Mouse (Mus musculus): ENCODE data around the gene Tfb2m.
A peak's percentile ranks its signal among the peaks of the same experiment; 100 is the strongest.

Gene Tfb2m

GRCm38 (mm10) chr1:179545768-179546550 is at the start of gene Tfb2m, which contains the start of gene Cnst:
Gene Tfb2m (minus strand): TSS chr1:179546267.
Gene Cnst (plus strand): TSS chr1:179546370.
- peak; percentile 98 for DNase-seq (ENCODE audit: low spot score)

GRCm38 (mm10) chr1:179592972-179593371 is 46.9 kb upstream of the Tfb2m start:
- DNase-seq (ENCODE audit: low spot score) = no peak

DNA sequence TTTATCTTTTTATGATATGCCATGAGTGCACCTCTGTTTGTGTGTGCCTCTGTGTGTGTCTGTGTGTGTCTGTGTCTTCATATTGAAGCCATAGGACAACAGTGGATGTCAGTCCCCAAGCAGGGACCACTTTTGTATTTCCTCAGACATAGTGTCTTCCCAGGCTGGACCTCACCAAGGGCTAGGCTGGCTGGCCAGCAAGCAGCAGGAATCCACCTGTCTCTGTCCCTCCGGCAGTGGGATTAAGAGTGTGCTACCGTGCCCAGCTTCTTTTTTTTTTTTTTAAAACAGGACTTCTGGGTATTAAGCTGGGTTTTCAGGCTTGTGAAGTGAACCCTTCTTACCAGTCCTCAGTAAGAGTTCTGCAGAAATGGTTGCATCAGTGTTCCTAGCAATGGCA is 46.1 kb upstream of the Tfb2m start:
- no peak for DNase-seq (ENCODE audit: low spot score)

DNA sequence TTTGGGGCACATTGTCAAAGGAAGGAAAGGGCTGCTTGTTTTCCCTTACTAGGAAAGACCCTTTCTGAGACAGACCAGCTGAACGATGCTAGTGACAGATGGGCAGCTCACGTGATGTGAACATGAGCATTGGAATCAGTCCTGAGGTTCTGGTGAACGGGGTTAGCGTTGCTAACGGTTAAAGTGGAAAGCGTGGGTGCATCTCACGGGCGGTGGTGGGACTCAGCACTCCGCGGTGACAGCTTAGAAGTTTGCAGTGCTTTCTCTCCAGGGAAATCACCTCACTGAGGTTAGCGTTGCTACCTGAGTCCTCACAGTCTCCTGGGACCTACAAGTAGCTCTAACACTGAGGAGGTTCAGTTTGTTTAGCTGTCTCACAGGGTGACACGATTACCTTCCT is 45.6 kb upstream of the Tfb2m start:
- DNase-seq (ENCODE audit: low spot score) = no peak

- no peak for DNase-seq (ENCODE audit: low spot score)
Observed at GRCm38 (mm10) chr1:179588230-179588629, 42.2 kb upstream of the Tfb2m start.

DNA sequence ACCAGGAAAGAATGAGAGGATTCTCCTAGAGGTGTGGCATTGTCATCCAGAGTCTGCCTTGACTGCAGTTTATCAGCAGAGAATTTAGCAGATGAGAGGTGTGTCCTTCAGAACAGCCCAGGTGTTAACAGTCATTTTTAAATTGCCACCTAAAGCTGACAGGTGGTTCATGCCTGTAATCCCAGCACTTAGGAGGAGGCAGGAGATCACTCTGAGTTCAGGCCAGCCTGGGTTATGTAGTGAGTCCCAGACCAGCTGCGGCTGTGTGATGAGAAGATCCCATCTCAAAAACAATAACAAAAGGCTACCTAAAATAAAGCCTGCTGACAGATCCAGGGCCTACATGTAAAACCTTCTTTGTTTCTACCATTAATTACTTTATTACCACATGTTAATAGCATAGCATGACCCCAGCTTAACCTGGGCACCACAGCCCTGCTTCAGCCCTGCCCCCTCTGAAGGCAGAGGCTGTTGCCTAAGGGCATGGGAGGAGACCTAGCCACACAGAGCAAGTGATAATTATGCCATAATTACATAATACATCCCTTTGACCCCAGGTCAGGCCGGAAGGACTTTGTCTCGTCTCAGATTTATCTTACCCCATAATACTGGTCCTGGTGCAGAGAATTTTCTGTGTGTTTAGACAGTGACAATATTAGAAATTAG is 40.5 kb upstream of the Tfb2m start:
- DNase-seq (ENCODE audit: low spot score) = no peak

DNA sequence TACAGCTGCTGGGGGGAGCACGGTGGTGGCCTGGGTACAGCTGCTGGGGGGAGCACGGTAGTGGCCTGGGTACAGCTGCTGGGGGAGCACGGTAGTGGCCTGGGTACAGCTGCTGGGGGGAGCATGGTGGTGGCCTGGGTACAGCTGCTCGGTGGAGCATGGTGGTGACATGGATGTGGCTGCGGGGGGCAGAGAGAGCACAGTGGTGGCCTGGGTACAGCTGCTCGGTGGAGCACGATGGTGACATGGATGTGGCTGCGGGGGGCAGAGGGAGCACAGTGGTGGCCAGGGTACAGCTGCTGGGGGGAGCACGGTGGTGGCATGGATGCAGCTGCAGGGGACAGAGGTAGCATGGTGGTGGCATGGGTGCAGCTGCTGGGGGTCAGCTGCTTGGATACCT is 39.6 kb upstream of the Tfb2m start:
- no peak for DNase-seq (ENCODE audit: low spot score)

- no peak for DNase-seq (ENCODE audit: low spot score)
Observed at GRCm38 (mm10) chr1:179584220-179584619, 38.2 kb upstream of the Tfb2m start.

DNA sequence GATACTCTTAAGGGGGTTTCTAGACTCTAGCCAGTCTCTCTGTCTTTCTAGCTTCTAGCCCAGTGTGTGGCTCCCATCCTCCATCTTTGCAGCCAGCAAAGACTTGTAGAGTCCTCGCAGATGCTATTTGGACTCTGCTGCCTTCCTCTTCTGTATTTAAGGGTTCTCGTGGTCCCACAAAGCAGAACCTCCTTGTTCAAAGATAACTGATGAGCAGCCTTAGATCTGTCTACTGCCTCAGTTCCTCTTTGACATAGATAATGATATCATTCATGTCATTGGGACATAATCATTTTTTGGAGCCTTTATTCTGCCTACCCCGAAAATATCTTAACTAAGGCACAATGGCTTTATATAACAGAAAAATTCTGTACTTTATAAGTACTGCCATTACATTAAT is 37.0 kb upstream of the Tfb2m start:
- DNase-seq (ENCODE audit: low spot score) = no peak

GRCm38 (mm10) chr1:179582021-179582433 is 36.0 kb upstream of the Tfb2m start:
- DNase-seq (ENCODE audit: low spot score) = peak; percentile 26

GRCm38 (mm10) chr1:179581422-179581821 is 35.4 kb upstream of the Tfb2m start:
- no peak for DNase-seq (ENCODE audit: low spot score)

DNA sequence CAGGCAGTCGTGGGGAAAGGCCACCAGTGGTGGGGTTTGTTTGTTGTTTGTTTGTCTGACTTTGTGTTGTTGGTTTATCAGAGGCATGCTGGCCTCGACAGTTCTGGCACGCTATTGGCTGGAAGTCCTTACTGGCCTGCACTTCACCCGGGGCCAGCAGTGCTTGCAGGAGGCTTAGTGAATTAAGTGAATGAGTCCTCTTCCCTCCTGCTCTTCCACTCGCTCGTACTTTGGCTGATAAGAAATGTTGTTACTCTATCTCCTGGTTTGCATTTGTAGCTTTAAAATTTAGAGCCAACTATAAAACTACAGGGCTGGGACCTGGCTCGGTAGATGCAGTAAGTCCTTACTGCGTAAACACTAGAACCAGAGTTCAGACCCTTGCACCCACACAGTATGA is 34.1 kb upstream of the Tfb2m start:
- DNase-seq (ENCODE audit: low spot score) = no peak

GRCm38 (mm10) chr1:179578625-179579024 is 32.6 kb upstream of the Tfb2m start:
- DNase-seq (ENCODE audit: low spot score) = no peak

DNA sequence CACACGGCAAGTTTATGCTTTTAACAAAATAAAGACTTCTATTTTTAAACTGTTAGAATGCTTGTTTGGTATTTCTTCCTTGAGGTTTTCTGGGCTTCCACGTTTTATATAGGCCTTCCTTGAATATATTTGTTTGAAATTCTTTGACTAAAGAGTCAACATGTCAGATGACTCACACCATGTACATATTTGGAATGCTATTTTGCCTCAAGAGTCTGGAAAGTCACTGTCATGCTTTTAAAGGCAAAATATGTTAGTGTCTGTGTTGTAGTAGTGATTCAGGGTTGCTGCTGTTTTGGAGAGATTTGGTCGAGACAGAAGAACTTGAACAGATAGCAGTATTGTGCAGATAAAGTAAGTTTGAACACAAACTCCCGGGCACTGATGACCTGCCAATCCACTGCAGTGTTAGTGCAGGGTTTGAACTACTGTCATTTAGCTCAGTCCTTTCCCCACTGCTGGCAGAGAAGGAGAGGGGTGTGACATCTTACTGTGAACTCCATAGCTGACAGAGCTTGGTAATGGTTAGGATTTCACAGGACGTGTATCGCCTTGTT is 27.7 kb upstream of the Tfb2m start:
- no peak for DNase-seq (ENCODE audit: low spot score)

GRCm38 (mm10) chr1:179571686-179572085 is 25.6 kb upstream of the Tfb2m start:
- DNase-seq (ENCODE audit: low spot score) = no peak

GRCm38 (mm10) chr1:179570482-179570881 is 24.4 kb upstream of the Tfb2m start:
- no peak for DNase-seq (ENCODE audit: low spot score)

GRCm38 (mm10) chr1:179568690-179569398 is 22.8 kb upstream of the Tfb2m start:
- DNase-seq (ENCODE audit: low spot score) = no peak

DNA sequence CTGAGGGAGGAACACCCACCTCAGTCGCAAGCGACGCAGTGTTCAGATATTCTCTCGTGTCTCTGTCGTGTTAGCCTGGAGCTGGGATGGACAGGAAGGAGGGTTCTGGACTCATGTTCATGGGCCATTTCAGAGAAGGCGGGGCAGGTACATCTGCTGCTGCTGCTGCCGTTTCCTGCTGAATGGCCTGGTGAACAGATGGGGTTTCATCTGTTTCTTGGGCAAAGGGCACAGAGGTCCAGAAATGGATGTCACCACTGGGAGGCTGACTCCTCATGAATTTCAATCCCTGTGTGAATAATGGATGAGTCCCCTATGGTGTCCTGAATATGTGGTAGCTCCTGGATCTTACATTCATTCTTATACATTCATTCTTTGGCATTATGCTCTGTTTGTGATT is 21.5 kb upstream of the Tfb2m start:
- peak; percentile 67 for DNase-seq (ENCODE audit: low spot score)

GRCm38 (mm10) chr1:179563926-179564325 is 17.9 kb upstream of the Tfb2m start:
- no peak for DNase-seq (ENCODE audit: low spot score)

DNA sequence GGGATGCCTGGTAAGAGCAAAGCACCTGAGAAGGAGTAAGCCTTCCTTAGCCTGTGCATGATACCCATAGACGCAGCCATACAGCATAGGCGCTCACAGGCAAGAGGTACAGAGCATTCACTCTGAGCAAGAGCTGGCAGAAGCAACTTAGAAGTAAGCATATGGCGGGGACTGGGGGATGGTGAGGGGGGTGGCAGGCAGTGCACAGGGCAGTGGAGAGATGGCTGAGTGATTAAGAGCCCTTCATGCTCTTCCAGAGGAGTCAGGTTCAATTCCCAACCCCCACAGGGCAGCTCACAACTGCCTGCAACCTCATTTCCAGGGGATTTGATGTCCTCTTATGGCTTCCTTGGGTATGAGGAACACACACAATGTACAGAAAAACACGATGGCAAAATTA is 17.1 kb upstream of the Tfb2m start:
- DNase-seq (ENCODE audit: low spot score) = no peak

DNA sequence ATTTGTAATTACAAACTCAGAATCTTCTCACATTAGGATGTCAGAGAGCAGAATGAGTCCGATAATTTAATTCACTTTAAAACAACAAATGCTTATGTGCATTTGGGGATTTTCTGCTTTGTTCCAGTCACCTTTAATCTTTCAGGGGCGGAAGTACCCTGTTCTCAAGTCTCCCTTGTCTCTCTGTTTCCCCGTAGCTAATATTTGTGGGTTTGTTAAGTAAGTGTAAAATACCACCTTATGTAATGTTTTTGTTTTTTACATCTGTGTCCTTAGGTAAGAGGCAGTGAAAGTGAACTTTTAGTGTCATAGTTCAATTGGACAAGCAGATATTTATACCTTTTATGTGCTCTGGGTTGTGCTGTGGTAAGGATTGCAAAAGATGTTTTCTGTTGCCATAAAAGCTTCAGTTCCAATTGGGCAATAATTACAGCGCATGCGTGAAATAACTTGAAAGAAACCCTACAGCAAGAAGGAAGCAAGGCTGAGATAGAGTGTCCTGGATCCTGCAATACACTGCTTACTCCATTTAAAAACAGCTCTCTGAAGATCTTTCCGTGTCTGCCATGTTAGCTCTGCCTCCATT is 14.9 kb upstream of the Tfb2m start:
- no peak for DNase-seq (ENCODE audit: low spot score)
